Comparison of ENCODE assay signal across 8 mouse cellular contexts in genomic region chr12:113014561-113015556, GRCm38 (mm10). TPM values are rescaled to one million over a fixed set of nuclear protein-coding genes. Genes with fewer than 3 reads are reported as not detected.
DNase-seq lines count a peak whose midpoint lies in the region; ATAC-seq lines count a peak whose summit lies in the region.

No protein-coding gene starts in this region.

- peaks cover 18% of the 10 kb centered on the region for H3K4me1 ChIP-seq in intestine, embryonic 14.5 days (replicated peaks; ENCODE audit: control insufficient read depth, insufficient read depth, low read length)
- H3K4me1 ChIP-seq in liver, embryonic 13.5 days (replicated peaks) = peaks cover 56% of the 10 kb centered on the region
- peaks cover 29% of the 10 kb centered on the region for H3K4me1 ChIP-seq in stomach, embryonic 16.5 days (ENCODE audit: control insufficient read depth, insufficient read depth, low read length)

- H3K36me3 ChIP-seq in intestine, embryonic 14.5 days (ENCODE audit: control insufficient read depth, insufficient read depth, low read length) = no peaks in the 10 kb centered on the region
- H3K36me3 ChIP-seq in liver, embryonic 13.5 days = no peaks in the 10 kb centered on the region
- H3K36me3 ChIP-seq in stomach, embryonic 16.5 days (ENCODE audit: control insufficient read depth, insufficient read depth, low read length) = no peaks in the 10 kb centered on the region

- ATAC-seq in intestine, embryonic 14.5 days (replicated peaks; ENCODE audit: low FRiP score, low TSS enrichment, low read depth) = peak; percentile 65; the same call in 1 of the 2 replicates
- peak; percentile 56 for ATAC-seq in liver, embryonic 13.5 days (ENCODE audit: low read depth)
- peak; percentile 20; the same call in 1 of the 2 replicates for ATAC-seq in stomach, embryonic 16.5 days (ENCODE audit: insufficient read depth, low FRiP score)

- H3K4me2 ChIP-seq in intestine, embryonic 14.5 days (ENCODE audit: low read length) = peak overlapping the region; percentile 74
- peak overlapping the region; percentile 99 for H3K4me2 ChIP-seq in liver, embryonic 13.5 days
- H3K4me2 ChIP-seq in stomach, embryonic 16.5 days (ENCODE audit: low read depth, low read length) = peak overlapping the region; percentile 86

- H3K27ac ChIP-seq in intestine, embryonic 14.5 days (ENCODE audit: low read depth) = peak overlapping the region; percentile 64; the same call in 1 of the 2 replicates
- peak overlapping the region; percentile 81 for H3K27ac ChIP-seq in liver, embryonic 13.5 days
- H3K27ac ChIP-seq in stomach, embryonic 16.5 days (ENCODE audit: low read length) = peak overlapping the region; percentile 67

- under 1% methylated on average over 56 of the region's 64 CpGs for WGBS in intestine, embryonic 14.5 days
- WGBS in liver, embryonic 13.5 days (ENCODE audit: insufficient replicate concordance) = under 1% methylated on average over 64 of the region's 64 CpGs
- under 1% methylated on average over 63 of the region's 64 CpGs for WGBS in stomach, embryonic 16.5 days

- peak overlapping the region; percentile 79 for H3K9ac ChIP-seq in intestine, embryonic 14.5 days (ENCODE audit: low read length)
- peak overlapping the region; percentile 95 for H3K9ac ChIP-seq in liver, embryonic 13.5 days
- H3K9ac ChIP-seq in stomach, embryonic 16.5 days (ENCODE audit: low read length) = peak overlapping the region; percentile 91

- DNase-seq in ovary, postnatal 10 days (ENCODE audit: low spot score) = peak; percentile 27
- DNase-seq in ovary, postnatal 14 days (ENCODE audit: low spot score) = no peak
- DNase-seq in cerebellum, postnatal 25 days = peak; percentile 75 to 81
- peak; percentile 49 for DNase-seq in gastrocnemius, postnatal 10 days
- DNase-seq in intestine, embryonic 14.5 days (ENCODE audit: low spot score) = peak; percentile 82
- peak; percentile 56 for DNase-seq in liver, embryonic 13.5 days
- peak; percentile 36 to 48 for DNase-seq in monocyte, adult 2 months (ENCODE audit: low read depth in 1 of 2, low spot score in 2 of 2)

- peak overlapping the region; percentile 91 for H3K4me3 ChIP-seq in intestine, embryonic 14.5 days (ENCODE audit: low read depth, low read length)
- peak overlapping the region; percentile 93 for H3K4me3 ChIP-seq in liver, embryonic 13.5 days (replicated peaks)
- H3K4me3 ChIP-seq in stomach, embryonic 16.5 days (replicated peaks; ENCODE audit: low read length) = peak overlapping the region; percentile 85

- no peaks in the 10 kb centered on the region for H3K9me3 ChIP-seq in intestine, embryonic 14.5 days (ENCODE audit: control insufficient read depth, low read length)
- H3K9me3 ChIP-seq in liver, embryonic 13.5 days (replicated peaks) = no peaks in the 10 kb centered on the region
- H3K9me3 ChIP-seq in stomach, embryonic 16.5 days (replicated peaks; ENCODE audit: control insufficient read depth, low read length) = no peaks in the 10 kb centered on the region

- H3K27me3 ChIP-seq in intestine, embryonic 14.5 days (replicated peaks; ENCODE audit: control insufficient read depth, insufficient read depth, low read length) = no peaks in the 10 kb centered on the region
- no peaks in the 10 kb centered on the region for H3K27me3 ChIP-seq in liver, embryonic 13.5 days
- no peaks in the 10 kb centered on the region for H3K27me3 ChIP-seq in stomach, embryonic 16.5 days (ENCODE audit: control insufficient read depth, insufficient read depth, low read length)

RNA-seq across cellular contexts. Expression of gene Pacs2, which starts 0.6 kb away (rescaled TPM):
- 10 to 100 TPM; 51.8 to 54.4 TPM for total RNA-seq in gastrocnemius, postnatal 10 days (2021)
- 12.5 and 14.3 TPM in 2 replicates for polyA plus RNA-seq in intestine, embryonic 14.5 days (2014; fragmentation: Nextera tagmentation; extraction: Ambion mirVana)
- 5.2 and 6.2 TPM in 2 replicates for polyA plus RNA-seq in liver, embryonic 13.5 days (2015; fragmentation: Nextera tagmentation; extraction: Ambion mirVana)
- polyA plus RNA-seq in stomach, embryonic 16.5 days (2015; fragmentation: Nextera tagmentation; extraction: Ambion mirVana) = 9.7 and 11.2 TPM in 2 replicates

RNA-seq across cellular contexts. Expression of gene Brf1, which starts 14.4 kb away (rescaled TPM):
- total RNA-seq in gastrocnemius, postnatal 10 days (2021) = 10 to 100 TPM; 28.2 to 37.9 TPM
- polyA plus RNA-seq in intestine, embryonic 14.5 days (2014; fragmentation: Nextera tagmentation; extraction: Ambion mirVana) = 53.8 and 55.8 TPM in 2 replicates
- polyA plus RNA-seq in liver, embryonic 13.5 days (2015; fragmentation: Nextera tagmentation; extraction: Ambion mirVana) = 28.3 and 28.8 TPM in 2 replicates
- 50.3 and 53.9 TPM in 2 replicates for polyA plus RNA-seq in stomach, embryonic 16.5 days (2015; fragmentation: Nextera tagmentation; extraction: Ambion mirVana)

RNA-seq across cellular contexts. Expression of gene Btbd6, which starts 38.6 kb away (rescaled TPM):
- 10 to 100 TPM; 10.4 to 12.7 TPM for total RNA-seq in gastrocnemius, postnatal 10 days (2021)
- 21.7 and 23.2 TPM in 2 replicates for polyA plus RNA-seq in intestine, embryonic 14.5 days (2014; fragmentation: Nextera tagmentation; extraction: Ambion mirVana)
- polyA plus RNA-seq in liver, embryonic 13.5 days (2015; fragmentation: Nextera tagmentation; extraction: Ambion mirVana) = 6.3 and 6.6 TPM in 2 replicates
- 16.2 and 20.6 TPM in 2 replicates for polyA plus RNA-seq in stomach, embryonic 16.5 days (2015; fragmentation: Nextera tagmentation; extraction: Ambion mirVana)

RNA-seq across cellular contexts. Expression of gene Tex22, which starts 59.4 kb away (rescaled TPM):
- total RNA-seq in gastrocnemius, postnatal 10 days (2021) = under 1 TPM in 1 of 2 experiments, not detected in 1; 0.20 TPM
- polyA plus RNA-seq in intestine, embryonic 14.5 days (2014; fragmentation: Nextera tagmentation; extraction: Ambion mirVana) = not detected in 2 replicates
- polyA plus RNA-seq in liver, embryonic 13.5 days (2015; fragmentation: Nextera tagmentation; extraction: Ambion mirVana) = not detected in 2 replicates
- polyA plus RNA-seq in stomach, embryonic 16.5 days (2015; fragmentation: Nextera tagmentation; extraction: Ambion mirVana) = not detected in 2 replicates
